Mouse (Mus musculus) forebrain, embryonic 12.5 days (tissue): ENCODE results near the gene Zfp109. TPM values are rescaled to one million over a fixed set of nuclear protein-coding genes. Genes with fewer than 3 reads are reported as not detected.
"Not testable (repeated sequence)": the region's sequence is repeated elsewhere in the genome, so short reads cannot be mapped to it uniquely, and the experiment has no call there.

Source experiments
- ATAC-seq: fragments of 200-750 bp; cut with Nextera tagmentation; 2 replicates; pipeline ENCODE4 v1.8.0; 2017; ENCODE audit warnings: moderate TSS enrichment; ENCODE audit not compliant: low FRiP score
- H3K27ac ChIP-seq: fragments of 300-500 bp; sonication (generic); 2 replicates; pipeline ENCODE4 v1.5.1; 2016; ENCODE audit warnings: mild to moderate bottlenecking
- H3K27me3 ChIP-seq: fragments of 300-500 bp; sonication (generic); 2 replicates; pipeline ENCODE4 v1.6.1; 2016; ENCODE audit warnings: mild to moderate bottlenecking
- H3K36me3 ChIP-seq: fragments of 300-500 bp; sonication (generic); replicated peaks from 2 replicates; pipeline ENCODE4 v1.6.1; 2016; ENCODE audit warnings: mild to moderate bottlenecking
- H3K4me1 ChIP-seq: fragments of 300-500 bp; sonication (generic); 2 replicates; pipeline ENCODE4 v1.6.1; 2016
- H3K4me2 ChIP-seq: fragments of 300-500 bp; sonication (generic); 2 replicates; pipeline ENCODE4 v1.6.1; 2016; ENCODE audit warnings: mild to moderate bottlenecking, moderate library complexity
- H3K4me3 ChIP-seq: fragments of 300-500 bp; sonication (generic); replicated peaks from 2 replicates; pipeline ENCODE4 v1.5.1; 2016; ENCODE audit warnings: mild to moderate bottlenecking
- H3K9ac ChIP-seq: fragments of 300-500 bp; sonication (generic); 2 replicates; pipeline ENCODE4 v1.6.1; 2016; ENCODE audit warnings: mild to moderate bottlenecking
- H3K9me3 ChIP-seq: fragments of 300-500 bp; sonication (generic); 2 replicates; pipeline ENCODE4 v1.6.1; 2016
- WGBS: fragments of 180-500 bp; shearing (Covaris S2); methylation state at CpG from one replicate; pipeline ENCODE4 v1.1.7; 2016; 5-methylcytosine and 5-hydroxymethylcytosine counted together
- polyA plus RNA-seq: library from polyadenylated mRNA; unstranded; fragments of >200 nt; fragmentation: Nextera tagmentation; extraction: Ambion mirVana; gene quantifications from 2 replicates; pipeline ENCODE4 v1.2.1, GENCODE M21; 2016

Gene Zfp109
- polyA plus RNA-seq = 5.3 TPM in 2 replicates

DNA sequence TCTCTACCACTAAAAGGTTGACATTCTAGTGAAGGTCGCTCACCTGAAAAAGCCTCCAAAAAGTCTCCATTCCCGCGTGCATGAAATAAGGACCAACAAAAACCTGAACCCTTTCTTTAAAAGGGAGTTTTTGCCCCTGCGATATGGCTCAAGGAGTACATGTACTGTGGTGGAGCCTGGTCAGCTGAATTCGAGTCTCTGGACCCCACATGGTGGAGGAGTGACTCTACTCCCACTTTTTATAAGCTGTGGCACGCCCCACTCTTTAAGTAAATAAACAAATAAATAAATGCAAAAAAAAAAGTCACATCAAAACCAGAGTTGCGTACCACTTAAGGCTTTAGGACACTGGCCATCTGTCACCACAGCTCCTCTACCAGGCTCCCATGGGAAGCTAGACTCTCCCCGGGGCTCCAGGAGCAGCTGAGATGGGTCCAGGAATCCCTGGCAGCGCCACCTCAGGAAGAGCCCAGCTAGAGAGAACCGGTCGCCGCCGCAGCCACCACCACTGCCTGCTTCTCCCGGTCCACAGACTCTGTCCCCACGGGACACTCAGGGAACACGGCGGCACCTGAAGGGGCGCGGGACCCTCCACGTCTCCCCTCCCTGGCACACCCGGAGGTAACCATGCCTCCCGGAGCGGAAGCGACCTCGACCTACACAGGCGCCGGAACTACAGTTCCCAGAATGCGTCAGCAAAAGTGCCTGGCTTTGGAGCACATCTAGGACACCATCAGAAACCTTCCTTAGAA, at the start of gene Zfp109:
TSS of gene Zfp109 (minus strand) at position 521 of the 752 bp plus-strand sequence.
- Histone ChIP-seq H3K4me1 (peaks cover 6% of the 10 kb centered on the region), H3K4me3 (peak within 1 kb of the TSS; percentile 71), H3K36me3 (peaks cover under 1% of the 10 kb centered on the region; the same call in 1 of the 2 replicates), H3K4me2 (peak within 1 kb of the TSS; percentile 62), H3K9ac (peak within 1 kb of the TSS; percentile 66), H3K27me3 (0 out of 2 replicates have a peak, but pooled peaks cover 4% of the 10 kb centered on the region), H3K9me3 (no peaks in the 10 kb centered on the region), H3K27ac (no peak within 1 kb of the TSS)
- peak; percentile 91 for ATAC-seq
- 6% methylated on average over 28 of the region's 28 CpGs for WGBS

DNA sequence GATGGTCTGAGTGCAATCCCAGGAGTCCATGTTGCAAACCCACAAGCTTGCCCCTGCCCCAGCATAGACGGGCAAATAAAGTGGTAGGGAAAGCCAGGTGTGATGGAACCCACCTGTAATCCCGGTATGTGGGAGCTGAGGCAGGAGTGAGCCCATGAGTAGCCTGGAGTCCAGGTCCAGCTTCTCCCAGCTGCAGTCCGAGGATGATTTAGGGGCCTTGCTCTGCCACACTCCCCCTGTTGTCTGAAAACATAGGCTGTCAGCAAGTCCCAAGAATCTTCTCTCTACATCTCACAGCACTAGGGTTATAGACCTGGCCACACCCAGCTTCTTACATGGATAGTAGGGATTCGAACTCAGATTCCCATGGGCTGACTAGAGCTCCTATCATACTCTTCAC, 49.6 kb upstream of the Zfp109 start:
- H3K27ac ChIP-seq = no peak overlapping the region
- no peak overlapping the region for H3K9ac ChIP-seq
- H3K4me3 ChIP-seq = no peak overlapping the region
- ATAC-seq = no peak
- 82% methylated on average over 4 of the region's 4 CpGs for WGBS
- H3K36me3 ChIP-seq = peaks cover 46% of the 10 kb centered on the region
- no peaks in the 10 kb centered on the region for H3K27me3 ChIP-seq
- H3K4me2 ChIP-seq = no peak overlapping the region
- H3K9me3 ChIP-seq = no peaks in the 10 kb centered on the region
- no peaks in the 10 kb centered on the region for H3K4me1 ChIP-seq

DNA sequence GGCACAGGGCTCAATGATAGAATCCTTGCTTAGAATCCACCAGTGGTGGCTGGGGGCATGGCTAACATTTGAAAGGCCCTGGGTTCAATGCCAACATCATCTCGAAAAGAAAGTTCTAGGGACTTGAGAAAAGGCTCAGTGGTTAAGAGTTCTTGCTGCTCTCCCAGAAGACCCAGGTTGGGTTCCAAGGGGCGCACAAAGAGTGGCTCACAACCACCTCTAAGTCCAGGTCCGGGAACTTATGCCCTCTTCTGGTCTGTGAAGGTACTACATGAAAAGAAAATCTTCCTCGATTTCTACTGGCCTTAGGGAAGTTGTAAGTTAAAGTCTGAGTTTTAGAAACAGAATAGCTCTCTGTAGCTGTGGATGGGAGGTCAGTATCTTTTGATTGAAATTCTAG, 48.7 kb upstream of the Zfp109 start:
- Histone ChIP-seq H3K27ac (no peak overlapping the region), H3K36me3 (peaks cover 37% of the 10 kb centered on the region), H3K27me3 (no peaks in the 10 kb centered on the region), H3K9ac (no peak overlapping the region), H3K4me1 (no peaks in the 10 kb centered on the region), H3K4me2 (no peak overlapping the region), H3K9me3 (no peaks in the 10 kb centered on the region), H3K4me3 (no peak overlapping the region)
- 51% methylated on average over 4 of the region's 4 CpGs for WGBS
- no peak for ATAC-seq

DNA sequence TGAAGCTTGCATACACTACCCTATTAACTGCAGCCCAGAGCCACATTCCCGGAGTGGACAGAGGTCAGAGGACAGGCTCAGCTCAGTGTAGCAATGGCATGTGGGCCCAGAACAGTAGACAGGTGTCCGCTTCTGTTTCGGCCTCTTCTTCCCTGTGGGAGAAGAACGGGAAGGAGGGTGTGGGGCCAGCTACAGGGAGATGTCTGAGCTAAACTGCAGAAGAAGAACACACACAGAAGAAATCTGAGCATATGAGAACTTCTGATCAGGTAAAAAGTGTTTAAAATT, 43.4 kb upstream of the Zfp109 start:
- WGBS = 48% methylated on average over 4 of the region's 4 CpGs
- no peaks in the 10 kb centered on the region for H3K27me3 ChIP-seq
- H3K9ac ChIP-seq = no peak overlapping the region
- H3K4me1 ChIP-seq = no peaks in the 10 kb centered on the region
- no peak overlapping the region for H3K27ac ChIP-seq
- H3K9me3 ChIP-seq = no peaks in the 10 kb centered on the region
- ATAC-seq = no peak
- peaks cover 9% of the 10 kb centered on the region for H3K36me3 ChIP-seq
- no peak overlapping the region for H3K4me2 ChIP-seq
- H3K4me3 ChIP-seq = no peak overlapping the region

DNA sequence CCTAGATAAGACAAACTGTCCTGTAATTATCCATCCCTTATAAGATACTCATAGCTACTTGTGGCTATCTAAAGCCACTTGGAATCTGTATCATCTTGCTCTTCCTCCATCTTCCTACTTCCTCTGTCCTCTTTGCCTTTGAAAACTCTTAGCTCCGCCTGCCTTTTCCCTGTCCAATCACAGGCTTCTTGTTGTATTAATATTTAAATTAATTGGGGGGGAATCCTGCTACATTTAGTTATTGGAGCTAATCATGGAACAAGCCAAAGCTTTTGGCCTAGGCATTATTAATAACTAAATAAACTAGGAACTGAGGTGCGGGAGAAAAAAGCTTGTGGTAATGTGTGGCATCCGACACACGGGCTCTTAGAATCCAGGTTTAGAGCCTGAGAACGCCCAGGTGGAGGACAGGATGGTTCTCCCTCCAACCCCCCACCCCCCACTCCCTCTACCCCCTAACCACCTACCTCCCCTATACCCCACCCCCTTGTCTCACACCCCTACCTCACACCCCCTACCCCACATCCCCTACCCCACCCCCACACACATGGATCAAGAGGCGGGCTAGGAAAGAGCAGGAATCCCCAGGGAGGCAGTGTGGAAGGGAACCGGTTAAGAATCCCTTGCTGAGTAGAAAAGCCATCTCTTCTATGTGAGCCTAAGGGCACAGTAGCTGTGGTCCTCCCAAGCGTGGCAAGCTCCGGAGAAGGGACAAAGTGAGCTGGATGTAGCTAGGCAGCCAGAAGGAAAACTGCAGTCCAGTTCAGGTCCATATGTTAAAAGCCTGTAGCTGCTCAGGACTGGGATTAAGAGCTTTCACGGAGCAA, 42.9 kb upstream of the Zfp109 start:
- no peaks in the 10 kb centered on the region for H3K9me3 ChIP-seq
- no peak overlapping the region for H3K9ac ChIP-seq
- H3K36me3 ChIP-seq = peaks cover 14% of the 10 kb centered on the region
- ATAC-seq = no peak
- no peaks in the 10 kb centered on the region for H3K4me1 ChIP-seq
- no peaks in the 10 kb centered on the region for H3K27me3 ChIP-seq
- no peak overlapping the region for H3K4me3 ChIP-seq
- 67% methylated on average over 10 of the region's 10 CpGs for WGBS
- no peak overlapping the region for H3K4me2 ChIP-seq
- no peak overlapping the region for H3K27ac ChIP-seq

DNA sequence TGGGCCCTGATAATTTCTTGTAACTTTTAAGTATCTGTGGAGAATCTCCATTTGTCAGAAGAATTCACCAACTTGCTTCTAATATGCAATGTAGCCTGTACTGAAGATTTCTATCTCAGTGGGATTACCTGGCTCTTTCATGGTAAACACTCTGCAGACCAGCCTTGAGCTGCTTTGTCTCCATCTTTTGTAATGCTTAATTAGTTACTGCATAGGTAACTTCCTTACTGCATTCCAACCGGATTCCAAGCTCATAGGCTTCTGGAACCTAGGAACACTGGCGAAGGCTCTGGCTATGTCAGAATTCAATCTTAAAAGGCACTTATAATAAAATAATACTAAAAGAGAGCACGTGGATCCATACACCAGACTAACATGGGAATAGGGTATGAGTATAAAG, 41.4 kb upstream of the Zfp109 start:
- not testable (repeated sequence) for ATAC-seq, H3K9me3 ChIP-seq, H3K4me1 ChIP-seq, H3K9ac ChIP-seq, H3K4me2 ChIP-seq, H3K4me3 ChIP-seq, H3K27me3 ChIP-seq, H3K27ac ChIP-seq
- H3K36me3 ChIP-seq = peaks cover 28% of the 10 kb centered on the region
- WGBS = 81% methylated on average over 3 of the region's 3 CpGs

DNA sequence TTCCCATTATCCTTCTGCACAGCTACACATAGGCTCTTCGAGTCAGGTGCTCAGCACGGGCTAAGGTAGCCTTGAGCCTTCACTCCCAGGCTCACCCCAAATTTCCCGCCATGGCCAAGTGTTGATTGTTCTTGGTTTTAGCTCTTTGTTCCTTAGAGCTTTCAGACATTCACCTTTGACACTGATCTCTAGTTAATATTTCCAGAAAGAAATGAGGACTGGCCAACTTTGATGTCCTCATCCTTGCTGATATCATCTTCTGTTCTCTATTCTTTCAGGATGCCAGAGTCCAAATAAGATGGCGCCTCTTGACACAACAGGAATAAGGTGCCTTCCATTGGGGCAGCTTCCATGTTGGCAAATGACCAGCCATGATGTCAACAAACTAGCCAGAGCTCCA, 37.1 kb upstream of the Zfp109 start:
- Histone ChIP-seq H3K9me3 (no peaks in the 10 kb centered on the region), H3K27ac (no peak overlapping the region), H3K9ac (no peak overlapping the region), H3K4me1 (peaks cover 9% of the 10 kb centered on the region; the same call in 1 of the 2 replicates), H3K4me2 (no peak overlapping the region), H3K27me3 (no peaks in the 10 kb centered on the region), H3K36me3 (peaks cover 33% of the 10 kb centered on the region), H3K4me3 (no peak overlapping the region)
- ATAC-seq = no peak
- WGBS = 94% methylated on average over 4 of the region's 4 CpGs

DNA sequence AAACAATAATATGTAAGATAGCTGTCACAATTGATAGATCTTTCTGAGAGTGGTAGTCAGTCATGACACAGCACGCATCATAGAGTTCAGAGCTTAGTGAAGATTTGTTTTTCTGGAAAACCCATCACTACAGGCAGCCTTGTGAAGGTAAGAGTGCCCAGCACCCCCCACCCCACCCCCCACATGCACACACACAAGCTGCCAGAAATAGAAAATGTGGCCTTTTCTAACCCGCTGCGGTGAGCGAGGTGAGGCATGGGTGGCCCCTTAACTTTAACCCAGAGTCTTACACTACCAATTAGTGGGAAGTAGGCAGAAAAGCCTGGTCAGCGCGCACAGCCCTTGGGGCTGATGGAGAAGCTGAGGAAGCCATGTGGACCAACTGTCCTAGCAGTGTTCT, 33.8 kb upstream of the Zfp109 start:
- no peak for ATAC-seq
- no peak overlapping the region for H3K9ac ChIP-seq
- no peak overlapping the region; the same call in 1 of the 2 replicates for H3K4me3 ChIP-seq
- no peaks in the 10 kb centered on the region for H3K9me3 ChIP-seq
- H3K4me1 ChIP-seq = peaks cover 9% of the 10 kb centered on the region; the same call in 1 of the 2 replicates
- H3K27ac ChIP-seq = no peak overlapping the region
- H3K4me2 ChIP-seq = no peak overlapping the region
- 96% methylated on average over 6 of the region's 6 CpGs for WGBS
- no peaks in the 10 kb centered on the region for H3K27me3 ChIP-seq
- H3K36me3 ChIP-seq = peaks cover 28% of the 10 kb centered on the region

DNA sequence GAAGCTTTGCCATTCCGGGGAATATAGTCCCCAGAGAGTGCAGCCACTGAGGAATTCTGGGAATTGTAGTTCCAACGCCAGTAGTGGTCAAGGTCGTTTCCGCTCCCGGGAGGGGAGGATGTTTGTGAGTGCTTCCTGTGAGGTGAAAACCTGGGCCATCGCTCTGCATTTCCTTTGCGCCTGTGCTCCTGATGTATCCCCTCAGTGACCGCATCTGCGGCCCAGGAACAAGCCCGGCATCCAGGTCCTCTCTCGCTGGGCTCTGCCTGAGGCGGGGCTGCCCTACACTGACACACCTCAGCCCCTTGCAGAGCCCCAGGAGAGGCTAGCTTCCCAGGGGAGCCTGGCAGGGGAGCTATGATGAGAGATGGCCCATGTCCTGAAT, 32.9 kb upstream of the Zfp109 start, which contains the start of gene Zfp93:
TSS of gene Zfp93 (plus strand) at position 133 of the 385 bp plus-strand sequence.
- WGBS = under 1% methylated on average over 12 of the region's 12 CpGs
- peak within 1 kb of the TSS; percentile 72 for H3K4me2 ChIP-seq
- peak; percentile 93 for ATAC-seq
- no peaks in the 10 kb centered on the region for H3K9me3 ChIP-seq
- peak within 1 kb of the TSS; percentile 77 for H3K27ac ChIP-seq
- peaks cover 19% of the 10 kb centered on the region for H3K36me3 ChIP-seq
- H3K4me3 ChIP-seq = peak within 1 kb of the TSS; percentile 61
- no peaks in the 10 kb centered on the region for H3K27me3 ChIP-seq
- peak within 1 kb of the TSS; percentile 77 for H3K9ac ChIP-seq
- H3K4me1 ChIP-seq = peaks cover 9% of the 10 kb centered on the region; the same call in 1 of the 2 replicates

DNA sequence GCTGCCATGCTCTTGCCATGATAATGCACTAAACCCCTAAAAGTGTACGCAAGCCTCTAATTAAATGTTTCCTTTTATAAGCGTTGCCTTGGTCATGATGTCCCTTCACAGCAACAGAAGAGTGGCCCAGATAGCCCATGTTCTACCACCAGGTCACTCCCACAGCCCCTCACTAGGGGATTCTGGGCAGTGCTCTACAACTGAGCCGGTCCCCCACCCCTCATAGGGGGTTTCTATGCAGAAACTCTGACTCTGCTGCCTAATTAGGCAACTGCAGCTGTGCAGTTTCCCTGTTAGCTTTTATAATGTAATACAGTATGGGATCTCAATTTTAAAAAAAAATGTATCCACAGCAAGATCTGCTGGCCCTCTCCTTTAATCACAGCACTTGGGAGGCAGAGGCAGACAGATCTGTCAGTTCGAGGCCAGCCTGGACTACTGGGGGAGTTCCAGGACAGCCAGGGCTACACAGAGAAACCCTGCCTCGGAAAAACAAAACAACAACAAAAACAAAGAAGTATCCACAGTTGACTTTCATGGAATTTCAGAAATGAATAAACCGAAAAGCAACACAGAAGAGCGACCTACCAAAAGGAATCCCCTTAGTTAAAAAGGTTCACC, 32.4 kb upstream of the Zfp109 start:
- Histone ChIP-seq H3K36me3 (peaks cover 14% of the 10 kb centered on the region), H3K27ac (no peak overlapping the region), H3K4me3 (peak overlapping the region; percentile 61), H3K4me2 (peak overlapping the region; percentile 72), H3K4me1 (peaks cover 9% of the 10 kb centered on the region; the same call in 1 of the 2 replicates), H3K9me3 (no peaks in the 10 kb centered on the region), H3K9ac (peak overlapping the region; percentile 77; the same call in 1 of the 2 replicates), H3K27me3 (no peaks in the 10 kb centered on the region)
- peak; percentile 49; the same call in 1 of the 2 replicates for ATAC-seq
- 35% methylated on average over 7 of the region's 7 CpGs for WGBS

DNA sequence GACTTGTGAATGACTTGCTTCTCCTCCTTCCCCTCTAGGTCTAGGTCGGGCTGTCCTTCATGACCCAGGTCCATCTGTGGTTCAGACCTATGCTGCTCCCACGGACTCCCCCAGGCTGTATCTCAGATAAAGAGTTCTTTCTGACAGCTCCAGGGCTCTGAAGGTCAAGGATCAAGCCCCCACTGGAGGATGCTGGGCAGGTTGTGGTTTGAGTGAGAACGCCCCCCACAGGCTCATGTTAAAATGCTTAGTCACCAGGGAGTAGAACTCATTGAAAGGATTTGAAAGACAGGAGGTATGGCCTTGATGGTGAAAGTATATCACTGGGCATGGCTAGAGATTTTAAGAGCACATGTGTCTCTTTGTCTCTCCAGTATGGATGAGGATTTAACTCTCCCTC, 31.9 kb upstream of the Zfp109 start:
- Histone ChIP-seq H3K36me3 (peaks cover 9% of the 10 kb centered on the region), H3K4me3 (no peak overlapping the region), H3K9me3 (no peaks in the 10 kb centered on the region), H3K4me1 (peaks cover 9% of the 10 kb centered on the region; the same call in 1 of the 2 replicates), H3K27me3 (no peaks in the 10 kb centered on the region), H3K9ac (no peak overlapping the region), H3K27ac (no peak overlapping the region), H3K4me2 (peak overlapping the region; percentile 72; the same call in 1 of the 2 replicates)
- 83% methylated on average over 3 of the region's 3 CpGs for WGBS
- no peak for ATAC-seq
